Mouse (Mus musculus) heart, adult 9 months (tissue): ENCODE results near the gene Ier2.

Experiments used
- DNase-seq, 2 experiments: peaks; one replicate each; pipeline ENCODE4 v3.0.0; 2022; ENCODE audit warnings: low spot score in 2 of 2

Ier2 gene

DNA sequence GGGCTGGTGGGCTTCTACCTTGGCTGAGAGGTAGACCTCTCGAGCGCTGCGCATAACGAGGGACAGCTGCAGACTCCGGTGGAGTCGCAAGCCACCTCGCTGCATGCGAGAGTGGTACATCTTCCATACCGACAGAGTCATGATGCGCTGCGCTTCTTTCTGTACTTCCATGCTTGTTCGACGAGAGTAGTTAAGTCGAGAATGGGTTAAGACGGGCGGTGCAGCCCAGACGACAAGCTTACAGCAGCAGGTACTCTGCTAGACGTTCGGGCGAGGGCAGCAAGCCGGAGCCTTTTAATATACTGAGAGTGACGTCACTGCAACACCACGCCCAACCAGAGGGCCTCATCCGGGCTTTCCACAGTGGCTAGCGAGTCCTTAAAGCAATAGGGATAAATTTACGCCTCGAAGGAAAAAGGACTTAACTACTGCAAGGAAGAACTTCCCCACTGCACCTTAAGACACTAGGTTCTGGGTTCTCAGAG, at the start of gene Ier2:
Ier2 (minus strand) TSS at position 272 of the 485 bp plus-strand sequence.
- DNase-seq, result peak; percentile 97 to 98

- peak; percentile 69 to 76 for DNase-seq
Measured at GRCm38 (mm10) chr8:84711933-84712758, 49.5 kb upstream of the Ier2 start.

DNA sequence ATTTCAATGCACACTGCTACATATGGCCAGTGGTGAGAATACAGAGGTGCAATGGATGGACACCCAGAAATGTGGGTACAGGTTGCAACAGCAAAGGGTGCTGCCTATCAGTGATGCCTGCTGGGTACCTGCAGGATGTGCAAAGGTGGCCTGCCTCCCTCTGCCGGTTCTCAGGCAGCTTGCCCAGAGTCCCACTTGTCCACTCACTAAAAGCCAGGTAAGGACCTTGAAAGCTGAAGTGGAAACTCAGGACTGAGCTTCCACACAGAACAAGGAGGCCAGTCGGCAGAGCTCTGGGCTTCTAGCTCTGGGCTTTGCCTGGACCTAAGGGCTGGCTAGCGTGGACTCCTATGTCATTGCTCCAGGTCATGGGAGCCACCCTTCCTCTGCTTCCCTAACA, 48.7 kb upstream of the Ier2 start:
- no peak for DNase-seq

DNA sequence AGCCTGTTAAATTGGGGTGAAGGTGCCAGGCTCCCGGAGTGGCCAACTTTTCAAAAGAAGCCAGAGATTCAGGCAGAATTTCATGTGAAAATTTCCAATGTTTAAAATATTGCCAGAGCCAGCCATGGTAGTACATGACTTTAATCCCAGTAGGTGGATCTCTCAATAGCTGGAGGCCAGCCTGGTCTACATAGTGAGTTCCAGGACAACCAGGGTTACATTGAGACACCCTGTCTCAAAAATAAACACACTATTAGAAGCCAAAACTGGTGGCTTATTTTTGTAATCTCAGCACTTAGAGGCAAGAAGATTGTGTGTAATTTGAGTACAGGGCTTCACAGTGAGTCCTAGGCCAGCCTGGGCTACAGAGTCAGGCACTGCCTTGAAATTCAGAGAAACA, 47.3 kb upstream of the Ier2 start:
- DNase-seq, result no peak

DNA sequence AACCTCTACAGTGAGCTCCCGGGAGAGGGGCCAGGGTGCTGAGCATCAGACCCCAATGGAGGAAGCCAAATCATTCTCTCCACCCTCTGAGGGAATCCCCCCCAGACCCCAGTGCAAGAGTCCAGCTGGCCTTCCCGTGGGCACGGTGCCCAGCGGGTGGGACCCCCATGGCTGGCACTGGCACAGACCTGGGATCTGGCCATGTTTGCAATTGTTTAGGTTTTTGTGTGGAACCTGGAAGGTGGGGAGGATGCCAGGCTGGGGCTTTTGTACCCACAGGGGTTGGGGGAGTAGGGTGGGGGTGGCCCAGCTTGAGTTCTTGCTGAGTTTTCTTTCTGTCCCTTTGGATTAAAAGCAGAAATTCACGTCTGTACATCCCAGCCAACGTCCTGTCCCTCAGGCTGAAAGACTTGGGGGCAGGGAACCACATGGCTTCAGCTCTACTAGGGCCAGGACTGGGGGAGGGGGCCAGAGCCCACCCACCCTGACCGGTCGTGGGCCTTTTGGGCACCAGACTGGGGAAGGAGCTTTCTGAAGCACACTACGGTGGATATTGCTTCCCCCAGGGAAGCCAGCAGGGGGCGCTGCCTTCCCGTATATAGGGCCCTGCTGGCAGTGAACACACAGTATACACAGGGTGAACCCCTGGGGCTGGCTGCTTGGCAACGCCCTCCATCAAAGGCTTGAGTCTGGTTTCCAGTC, 46.3 kb upstream of the Ier2 start:
- DNase-seq, result peak; percentile 82 to 88

DNA sequence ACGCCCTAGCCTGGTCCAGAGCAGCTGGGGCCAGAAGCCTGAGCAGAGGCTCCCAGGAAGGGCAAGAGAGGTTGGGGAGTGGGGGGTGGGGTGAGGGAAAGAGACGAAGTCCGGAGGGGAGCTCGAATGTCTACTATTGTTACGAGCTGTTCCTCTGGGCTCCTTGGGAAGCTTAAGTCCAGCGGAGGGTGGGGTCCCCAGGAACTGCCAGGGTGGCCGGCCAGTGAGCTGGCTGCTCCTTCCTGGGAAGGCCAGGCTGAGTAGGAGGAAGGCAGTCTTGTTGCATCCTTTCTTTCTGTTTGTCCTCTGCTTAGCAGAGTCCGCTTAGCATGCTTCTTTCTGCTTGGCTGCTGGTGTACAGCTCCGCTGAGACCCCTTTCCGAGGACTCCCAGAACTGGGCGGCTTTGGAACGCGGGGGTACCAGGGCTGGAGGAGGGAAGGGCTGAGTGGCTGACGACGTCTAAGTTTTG, 45.5 kb upstream of the Ier2 start:
- no peak for DNase-seq

DNA sequence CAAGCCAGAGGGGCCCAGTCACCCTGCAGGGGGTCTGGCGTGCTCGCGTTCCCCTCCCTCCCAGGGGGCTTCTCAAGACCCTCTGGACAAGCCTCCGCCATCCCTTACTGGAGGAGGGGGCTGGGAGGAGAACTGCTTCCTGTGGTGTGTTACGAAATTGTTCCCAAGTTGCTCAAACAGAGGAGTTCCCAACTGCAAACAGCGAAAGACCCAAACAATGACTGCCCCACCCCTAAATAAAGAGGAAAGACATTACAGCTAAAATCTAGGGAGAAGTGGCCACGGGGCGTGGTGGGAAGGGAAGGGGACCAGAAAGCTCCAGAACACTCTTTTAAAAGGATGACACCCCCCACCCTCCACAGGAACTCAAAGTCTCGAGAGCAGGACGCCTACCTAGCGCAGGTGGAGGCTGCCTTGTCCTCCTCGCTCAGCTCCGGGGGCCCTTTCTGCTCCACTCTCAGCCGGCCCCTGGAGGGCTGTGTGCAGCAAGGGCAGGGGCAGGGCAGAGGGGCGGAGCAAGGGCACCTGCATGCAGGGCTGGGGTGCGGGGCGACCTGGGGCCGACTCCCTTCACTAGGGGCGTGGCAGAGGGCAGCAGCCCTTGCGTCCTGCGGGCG, 44.7 kb upstream of the Ier2 start:
- peak in 1 of 2 experiments; percentile 76 for DNase-seq

DNA sequence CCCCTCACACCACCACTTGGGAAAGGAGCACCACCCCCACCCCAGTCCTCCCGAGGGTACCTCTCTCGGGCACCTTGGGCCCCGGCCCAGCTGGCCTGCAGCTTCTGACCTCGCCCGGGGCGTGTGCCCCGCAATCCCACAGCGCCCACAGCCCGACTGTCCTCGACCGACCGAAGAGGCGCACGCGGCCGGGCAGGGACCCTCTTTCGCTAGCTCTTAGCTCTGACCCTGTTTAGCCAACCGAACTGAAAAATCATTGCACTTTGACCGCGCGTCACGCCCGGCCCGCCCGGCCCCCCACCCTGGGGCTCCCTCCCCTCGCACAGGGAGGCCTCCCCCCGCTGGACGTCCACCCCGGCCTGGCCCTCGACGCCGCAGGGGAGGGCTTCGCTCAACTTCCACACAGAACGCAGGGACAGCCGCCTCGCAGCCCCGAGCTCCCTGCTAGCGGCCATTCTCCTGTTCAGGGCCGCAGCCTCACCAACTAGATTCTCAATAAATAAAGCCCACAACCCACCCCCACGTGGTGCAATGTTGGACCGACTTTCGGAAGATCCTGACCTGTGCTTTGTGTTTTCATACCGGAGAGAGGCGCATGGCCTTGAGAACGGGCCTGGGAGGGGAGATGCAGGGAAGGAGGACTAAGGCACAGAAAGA, 44.1 kb upstream of the Ier2 start:
- no peak for DNase-seq

DNA sequence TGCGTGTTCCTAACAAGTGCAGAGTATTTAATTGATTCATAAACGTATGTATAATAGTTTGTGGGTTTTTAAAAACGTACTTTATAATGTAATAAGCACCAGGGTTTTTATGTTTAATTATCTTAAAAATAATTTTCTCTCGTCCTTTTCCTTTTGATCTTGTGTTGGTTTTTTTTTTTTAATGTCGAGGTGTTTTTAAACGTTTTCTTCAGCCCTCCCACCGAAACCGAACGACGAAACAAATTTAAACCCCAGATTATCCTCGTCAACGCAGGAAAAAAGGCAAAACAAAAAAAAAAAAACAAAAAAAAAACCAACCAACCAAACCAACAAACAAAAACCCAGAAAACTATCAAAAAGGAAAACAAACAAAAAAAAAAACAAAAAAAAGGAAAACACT, 43.3 kb upstream of the Ier2 start:
- DNase-seq, result no peak

- DNase-seq, result peak in 1 of 2 experiments; percentile 57
Measured at GRCm38 (mm10) chr8:84704867-84705831, 42.5 kb upstream of the Ier2 start.

DNA sequence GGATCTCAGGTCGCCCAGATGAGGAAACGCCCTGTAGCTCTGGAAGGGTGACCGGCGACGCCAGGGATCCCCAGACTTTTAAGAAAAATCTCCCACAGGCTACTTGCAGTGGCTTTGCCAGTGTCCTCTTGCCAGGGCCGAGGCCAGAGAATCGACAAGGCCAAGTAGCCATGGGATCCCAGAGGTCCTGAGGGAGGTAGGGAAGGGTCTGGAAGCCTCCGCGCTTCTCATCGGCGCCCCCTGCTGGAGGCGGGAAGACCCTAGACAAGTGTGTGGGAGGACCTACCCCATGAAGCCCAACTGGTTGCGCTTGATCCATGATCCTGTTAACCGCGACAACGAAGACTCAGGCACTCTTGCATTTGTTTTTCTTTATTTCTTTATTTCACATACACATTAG, 41.7 kb upstream of the Ier2 start:
- peak; percentile 85 to 86 for DNase-seq

DNA sequence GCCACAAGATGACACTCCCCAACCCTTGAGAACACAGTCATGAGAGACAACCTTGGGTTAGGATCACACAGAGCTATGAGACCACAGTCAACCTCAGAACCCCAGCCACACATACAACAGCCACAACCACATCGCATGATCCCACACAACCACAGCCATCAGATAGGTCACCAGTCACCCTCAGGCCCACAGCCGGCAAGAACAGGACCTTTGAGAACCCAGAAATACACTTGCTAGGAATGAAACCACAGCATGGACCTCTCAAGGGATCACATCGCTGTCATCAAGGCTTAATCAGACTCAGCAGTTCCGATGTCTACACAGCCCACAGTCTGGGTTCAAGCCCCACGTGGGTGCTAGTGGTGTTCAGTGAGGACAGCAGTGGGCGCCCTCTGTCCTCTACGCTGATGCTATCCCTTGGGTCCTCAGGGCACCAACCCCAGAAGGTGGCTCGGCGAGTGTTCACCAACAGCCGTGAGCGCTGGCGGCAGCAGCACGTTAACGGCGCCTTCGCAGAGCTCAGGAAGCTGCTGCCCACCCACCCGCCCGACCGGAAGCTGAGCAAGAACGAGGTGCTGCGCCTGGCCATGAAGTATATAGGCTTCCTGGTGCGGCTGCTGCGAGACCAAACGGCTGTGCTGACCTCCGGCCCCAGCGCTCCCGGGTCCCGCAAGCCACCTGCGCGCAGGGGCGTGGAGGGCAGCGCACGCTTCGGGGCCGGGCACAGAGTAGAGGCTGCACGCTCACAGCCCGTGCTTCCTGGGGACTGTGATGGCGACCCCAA, 41.0 kb upstream of the Ier2 start:
- no peak for DNase-seq

- DNase-seq, result no peak
Measured at GRCm38 (mm10) chr8:84702963-84703465, 40.4 kb upstream of the Ier2 start.

- no peak for DNase-seq
Measured at GRCm38 (mm10) chr8:84702561-84702960, 39.9 kb upstream of the Ier2 start.

GRCm38 (mm10) chr8:84700941-84701911, 38.6 kb upstream of the Ier2 start, which contains the start of gene Lyl1:
Lyl1 (plus strand) TSS chr8:84701457.
- DNase-seq, result peak; percentile 83 to 90

DNA sequence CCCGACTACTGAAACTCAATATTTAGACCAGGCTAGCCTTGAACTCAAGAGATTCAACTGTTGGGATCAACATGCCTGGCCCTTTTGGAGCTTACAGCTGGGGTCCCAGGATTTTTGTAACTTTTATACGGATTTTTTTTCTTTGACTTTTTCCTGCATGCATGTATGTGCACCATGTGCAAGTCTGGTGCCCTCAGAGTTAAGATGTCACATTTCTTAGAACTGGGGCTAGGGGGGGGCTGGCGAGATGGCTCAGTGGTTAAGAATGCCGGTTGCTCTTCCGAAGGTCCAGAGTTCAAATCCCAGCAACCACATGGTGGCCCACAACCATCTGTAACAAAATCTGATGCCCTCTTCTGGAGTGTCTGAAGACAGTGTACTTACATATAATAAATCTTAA, 37.9 kb upstream of the Ier2 start:
- DNase-seq, result no peak

DNA sequence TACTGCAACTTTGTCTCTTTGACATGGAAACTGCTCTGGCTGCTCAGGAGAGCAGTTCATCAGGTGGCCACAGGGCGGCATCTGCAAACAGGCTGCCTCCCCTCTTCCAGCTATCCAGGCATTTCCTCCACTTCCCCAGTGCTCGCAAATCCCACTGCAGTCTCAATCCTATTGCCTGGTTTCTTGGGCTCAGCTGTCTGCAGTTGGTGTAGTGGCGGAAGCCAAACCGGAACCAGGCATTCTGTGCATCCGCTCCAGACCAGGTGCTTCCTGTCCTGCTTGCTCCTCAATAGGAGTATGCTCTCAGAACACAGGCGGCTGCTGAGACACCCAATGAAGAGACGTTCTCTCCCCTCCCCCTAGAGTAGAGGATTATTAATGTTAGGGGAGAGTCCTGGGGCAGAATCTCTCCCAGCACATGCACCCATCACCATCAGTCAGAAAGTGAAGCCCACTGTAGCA, 37.2 kb upstream of the Ier2 start:
- DNase-seq, result peak; percentile 87 to 96

GRCm38 (mm10) chr8:84698929-84699401, 36.3 kb upstream of the Ier2 start:
- DNase-seq, result peak; percentile 85
